Mouse (Mus musculus) liver, adult 2 months (tissue): ENCODE data around the gene Eml1. TPM values are rescaled to one million over a fixed set of nuclear protein-coding genes. Genes with fewer than 3 reads are reported as not detected.

Source experiments
- DNase-seq: peaks from one replicate; pipeline ENCODE4 v3.0.0-alpha.2; 2011; ENCODE audit warnings: low read depth, low spot score; ENCODE audit errors: extremely low read depth
- H3K27ac ChIP-seq: fragments of 200-500 bp; replicated peaks from 2 replicates; pipeline ENCODE4 v1.5.1; 2012; ENCODE audit warnings: low read depth, mild to moderate bottlenecking, control low read depth, inconsistent platforms, low read length; ENCODE audit not compliant: insufficient read depth
- H3K27me3 ChIP-seq: fragments of 200-500 bp; 2 replicates; pipeline ENCODE4 v1.6.1; 2012; ENCODE audit warnings: mild to moderate bottlenecking, moderate library complexity, low read length, inconsistent platforms; ENCODE audit not compliant: control insufficient read depth, insufficient read depth
- H3K36me3 ChIP-seq: fragments of 200-500 bp; 2 replicates; pipeline ENCODE4 v1.6.1; 2012; ENCODE audit warnings: low read length, inconsistent platforms; ENCODE audit not compliant: control insufficient read depth, insufficient read depth
- H3K4me1 ChIP-seq: fragments of 200-500 bp; 2 replicates; pipeline ENCODE4 v1.6.1; 2011; ENCODE audit warnings: low read length; ENCODE audit not compliant: control insufficient read depth, insufficient read depth
- H3K4me3 ChIP-seq: fragments of 200-500 bp; 2 replicates; pipeline ENCODE4 v1.5.1; 2011; ENCODE audit warnings: low read depth, mild to moderate bottlenecking, control low read depth, low read length, moderate library complexity; ENCODE audit not compliant: insufficient read depth
- H3K79me2 ChIP-seq: fragments of 200-500 bp; 2 replicates; pipeline ENCODE4 v1.6.1; 2012; ENCODE audit warnings: inconsistent platforms, mild to moderate bottlenecking, low read length, moderate library complexity; ENCODE audit not compliant: control insufficient read depth, insufficient read depth
- H3K9ac ChIP-seq: fragments of 200-500 bp; 2 replicates; pipeline ENCODE4 v1.6.1; 2012; ENCODE audit warnings: low read depth, mild to moderate bottlenecking, control low read depth, inconsistent platforms, low read length
- CTCF ChIP-seq: fragments of 200-500 bp; IDR thresholded peaks from 2 replicates; pipeline ENCODE4 v1.5.1; 2011; ENCODE audit warnings: low read depth, low read length, control low read depth
- POLR2A ChIP-seq: fragments of 200-500 bp; IDR thresholded peaks from 2 replicates; pipeline ENCODE4 v1.6.1; 2011; ENCODE audit warnings: low read length, control low read depth; ENCODE audit not compliant: insufficient read depth; ENCODE audit errors: extremely low read depth
- WGBS: fragments of 180-500 bp; shearing (Covaris S2); methylation state at CpG from one replicate; pipeline ENCODE4 v1.1.7; 2018; 5-methylcytosine and 5-hydroxymethylcytosine counted together
- polyA plus RNA-seq: library from polyadenylated mRNA; depleted of rRNA; stranded (reverse); fragments of >200 nt; gene quantifications from 2 replicates; pipeline ENCODE4 v1.2.3, GENCODE M21; 2012
- total RNA-seq: library from RNA; depleted of rRNA; stranded (reverse); fragments of >200 nt; gene quantifications from 2 replicates; pipeline ENCODE4 v1.2.3, GENCODE M21; 2014

Eml1 gene
- total and polyA plus RNA-seq, 2 experiments, result 1.3 to 2.9 TPM

DNA sequence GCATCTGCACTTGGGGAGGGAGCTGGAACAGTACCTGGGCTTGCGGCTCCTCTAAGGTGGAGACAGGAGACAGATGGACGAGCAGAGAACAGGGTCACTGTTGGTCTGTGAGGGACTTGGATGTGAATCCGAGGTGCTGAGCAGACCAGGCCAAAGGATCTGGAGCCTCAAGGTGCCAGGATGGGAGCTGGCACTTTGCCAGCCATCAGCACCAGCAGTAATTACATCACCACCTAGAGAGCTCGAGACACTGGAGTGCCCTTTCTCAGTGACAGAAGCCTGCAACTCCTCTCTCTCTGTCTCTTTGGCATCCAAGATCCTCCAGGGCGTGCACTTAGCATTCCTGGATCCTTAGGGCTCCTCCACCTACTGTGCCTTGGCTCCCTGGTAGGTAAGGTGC is 61.8 kb downstream of the Eml1 start:
- H3K79me2 ChIP-seq, result no peaks in the 10 kb centered on the region
- no peaks in the 10 kb centered on the region for H3K4me1 ChIP-seq
- 79% methylated on average over 5 of the region's 5 CpGs for WGBS
- H3K9ac ChIP-seq, result no peak overlapping the region
- TF ChIP-seq POLR2A (no peak), CTCF (no peak)
- H3K27me3 ChIP-seq, result no peaks in the 10 kb centered on the region
- H3K27ac ChIP-seq, result no peak overlapping the region
- no peak overlapping the region for H3K4me3 ChIP-seq
- no peaks in the 10 kb centered on the region for H3K36me3 ChIP-seq
- DNase-seq, result no peak

- no peaks in the 10 kb centered on the region for H3K4me1 ChIP-seq
- no peak for DNase-seq
- WGBS, result 93% methylated on average over 16 of the region's 16 CpGs
- no peaks in the 10 kb centered on the region for H3K27me3 ChIP-seq
- H3K4me3 ChIP-seq, result no peak overlapping the region
- no peak overlapping the region for H3K27ac ChIP-seq
- H3K36me3 ChIP-seq, result no peaks in the 10 kb centered on the region
- H3K79me2 ChIP-seq, result no peaks in the 10 kb centered on the region
- no peak overlapping the region for H3K9ac ChIP-seq
- TF ChIP-seq POLR2A, result no peak
- TF ChIP-seq CTCF, result no peak
Observed at GRCm38 (mm10) chr12:108433030-108433429, 62.3 kb downstream of the Eml1 start.

- 87% methylated on average over 10 of the region's 10 CpGs for WGBS
- DNase-seq, result no peak
- no peak for TF ChIP-seq CTCF
- TF ChIP-seq POLR2A, result no peak
- Histone ChIP-seq H3K27ac (no peak overlapping the region), H3K36me3 (no peaks in the 10 kb centered on the region), H3K4me1 (no peaks in the 10 kb centered on the region), H3K4me3 (no peak overlapping the region), H3K9ac (no peak overlapping the region), H3K27me3 (no peaks in the 10 kb centered on the region), H3K79me2 (no peaks in the 10 kb centered on the region)
Observed at GRCm38 (mm10) chr12:108433498-108433897, 62.7 kb downstream of the Eml1 start.

- no peaks in the 10 kb centered on the region for H3K4me1 ChIP-seq
- H3K36me3 ChIP-seq, result no peaks in the 10 kb centered on the region
- no peak overlapping the region for H3K27ac ChIP-seq
- no peak for DNase-seq
- no peaks in the 10 kb centered on the region for H3K27me3 ChIP-seq
- no peak overlapping the region for H3K9ac ChIP-seq
- 61% methylated on average over 12 of the region's 12 CpGs for WGBS
- H3K4me3 ChIP-seq, result no peak overlapping the region
- TF ChIP-seq CTCF (no peak), POLR2A (no peak)
- H3K79me2 ChIP-seq, result no peaks in the 10 kb centered on the region
Observed at GRCm38 (mm10) chr12:108435444-108436015, 64.8 kb downstream of the Eml1 start.

GRCm38 (mm10) chr12:108436029-108436923 is 65.5 kb downstream of the Eml1 start:
- H3K79me2 ChIP-seq, result no peaks in the 10 kb centered on the region
- no peak overlapping the region for H3K4me3 ChIP-seq
- H3K27me3 ChIP-seq, result no peaks in the 10 kb centered on the region
- no peak overlapping the region for H3K27ac ChIP-seq
- 69% methylated on average over 24 of the region's 24 CpGs for WGBS
- peak; percentile 4 for DNase-seq
- no peaks in the 10 kb centered on the region for H3K36me3 ChIP-seq
- no peak overlapping the region for H3K9ac ChIP-seq
- no peaks in the 10 kb centered on the region for H3K4me1 ChIP-seq
- no peak for TF ChIP-seq POLR2A
- no peak for TF ChIP-seq CTCF

DNA sequence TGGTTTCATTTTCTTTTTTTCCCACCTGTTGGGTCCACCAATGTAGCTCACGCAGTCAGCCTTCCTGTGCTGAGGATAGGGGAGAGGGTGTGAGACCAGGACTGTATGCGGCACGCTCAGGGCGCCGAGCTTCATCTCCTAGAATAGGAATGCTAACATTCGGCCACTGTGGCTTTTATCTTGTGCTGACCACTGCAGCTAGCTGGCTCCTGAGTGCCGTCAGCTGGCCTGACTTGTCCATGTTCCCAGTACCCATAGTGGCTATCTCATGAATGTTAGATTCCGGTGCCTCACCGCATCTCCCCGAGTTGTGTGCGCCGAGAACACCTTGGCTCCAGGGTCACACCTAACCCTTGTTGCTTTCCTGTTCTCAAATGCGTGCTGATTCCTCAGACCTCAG is 66.7 kb downstream of the Eml1 start:
- H3K79me2 ChIP-seq, result no peaks in the 10 kb centered on the region
- no peaks in the 10 kb centered on the region for H3K36me3 ChIP-seq
- no peaks in the 10 kb centered on the region for H3K4me1 ChIP-seq
- H3K4me3 ChIP-seq, result no peak overlapping the region
- no peak for DNase-seq
- WGBS, result 90% methylated on average over 13 of the region's 13 CpGs
- no peaks in the 10 kb centered on the region for H3K27me3 ChIP-seq
- TF ChIP-seq CTCF, result no peak
- TF ChIP-seq POLR2A, result no peak
- H3K27ac ChIP-seq, result no peak overlapping the region
- H3K9ac ChIP-seq, result no peak overlapping the region
